Mouse (Mus musculus) heart, adult 2 months (tissue): ENCODE results near the gene Gfpt2.

Source experiments
- CTCF ChIP-seq: fragments of 200-600 bp; IDR thresholded peaks from 2 replicates; pipeline ENCODE4 v1.8.1; 2022; ENCODE audit warnings: antibody characterized with exemption, mild to moderate bottlenecking, moderate library complexity
- EP300 ChIP-seq: fragments of 200-500 bp; IDR thresholded peaks from 2 replicates; pipeline ENCODE4 v1.6.1; 2011; ENCODE audit warnings: low read depth, low read length, control low read depth; ENCODE audit not compliant: insufficient read depth
- POLR2A ChIP-seq: fragments of 200-500 bp; IDR thresholded peaks from 2 replicates; pipeline ENCODE4 v1.6.1; 2011; ENCODE audit warnings: mild to moderate bottlenecking, low read depth, low read length, control low read depth; ENCODE audit not compliant: insufficient read depth

DNA sequence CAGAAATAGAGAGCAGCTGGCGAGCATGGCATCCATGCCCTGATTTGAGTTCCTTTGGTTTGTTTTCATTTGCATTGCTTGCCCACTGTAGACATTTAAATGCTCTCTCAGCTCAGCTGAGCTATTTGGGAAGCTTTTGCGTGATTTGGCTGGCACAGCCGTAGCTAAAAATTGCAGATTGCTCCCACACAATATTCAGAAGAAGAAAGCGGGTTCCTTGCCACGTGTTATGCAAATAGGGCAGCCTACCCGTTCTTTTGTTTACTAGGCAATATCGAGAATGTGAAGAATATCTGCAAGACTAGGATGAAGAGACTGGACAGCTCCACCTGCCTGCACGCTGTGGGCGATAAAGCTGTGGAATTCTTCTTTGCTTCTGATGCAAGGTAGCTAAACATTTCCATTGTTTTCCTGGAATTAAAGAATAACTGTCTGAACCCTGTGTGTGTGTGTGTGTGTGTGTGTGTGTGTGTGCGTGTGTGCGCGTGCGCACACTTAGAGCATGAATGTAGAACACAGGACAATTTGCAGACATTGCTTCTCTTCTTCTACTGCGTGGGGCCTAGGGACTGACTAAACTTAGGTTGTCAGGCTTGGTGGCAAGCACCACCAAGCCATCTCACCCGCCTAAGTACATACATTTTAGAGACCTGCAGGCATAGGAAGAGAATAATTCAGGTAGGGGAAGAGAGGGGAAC, 25.0 kb downstream of the Gfpt2 start:
- no peak for TF ChIP-seq CTCF
- no peak for TF ChIP-seq EP300
- TF ChIP-seq POLR2A = no peak
